Mouse (Mus musculus) urinary bladder, postnatal 14 days (tissue): ENCODE data around the gene Gm20852.
"Not testable (repeated sequence)": the region's sequence is repeated elsewhere in the genome, so short reads cannot be mapped to it uniquely, and the experiment has no call there.

Source experiments
- DNase-seq: peaks from one replicate; pipeline ENCODE4 v3.0.0; 2021; ENCODE audit warnings: low spot score

Gene Gm20852

DNA sequence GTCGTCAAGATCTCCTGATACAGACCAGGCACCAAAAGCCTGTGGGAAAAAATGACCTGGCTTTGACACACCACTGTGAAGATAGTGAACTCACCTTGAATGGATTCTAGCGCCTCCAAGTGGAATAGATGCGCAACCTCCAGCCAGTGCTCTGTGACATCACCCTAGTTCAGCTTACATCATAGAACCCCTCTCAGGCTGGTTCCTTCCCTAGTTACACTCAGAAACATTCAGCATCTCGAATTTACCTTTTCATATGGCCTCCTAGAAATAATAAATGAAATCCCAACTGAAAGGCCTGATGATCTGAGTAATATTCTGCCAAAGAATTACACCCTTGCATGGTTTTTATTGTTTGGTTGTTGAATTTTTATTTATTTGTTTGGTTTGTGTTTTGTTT lies at the start of gene Gm20852:
Gene Gm20852, minus strand, starts transcription at position 101 of the 400 bp plus-strand sequence.
- not testable (repeated sequence) for DNase-seq
